Mouse (Mus musculus) stomach, postnatal 0 days (tissue): ENCODE data around the gene Olfr26.

ENCODE experiments used
- CTCF ChIP-seq: IDR thresholded peaks from 2 replicates; pipeline ENCODE4 v1.5.1; 2016; ENCODE audit warnings: antibody characterized with exemption, low read depth, mild to moderate bottlenecking, moderate library complexity
- EP300 ChIP-seq: optimal IDR thresholded peaks from 2 replicates; pipeline ENCODE3; 2016; ENCODE audit warnings: antibody characterized with exemption

DNA sequence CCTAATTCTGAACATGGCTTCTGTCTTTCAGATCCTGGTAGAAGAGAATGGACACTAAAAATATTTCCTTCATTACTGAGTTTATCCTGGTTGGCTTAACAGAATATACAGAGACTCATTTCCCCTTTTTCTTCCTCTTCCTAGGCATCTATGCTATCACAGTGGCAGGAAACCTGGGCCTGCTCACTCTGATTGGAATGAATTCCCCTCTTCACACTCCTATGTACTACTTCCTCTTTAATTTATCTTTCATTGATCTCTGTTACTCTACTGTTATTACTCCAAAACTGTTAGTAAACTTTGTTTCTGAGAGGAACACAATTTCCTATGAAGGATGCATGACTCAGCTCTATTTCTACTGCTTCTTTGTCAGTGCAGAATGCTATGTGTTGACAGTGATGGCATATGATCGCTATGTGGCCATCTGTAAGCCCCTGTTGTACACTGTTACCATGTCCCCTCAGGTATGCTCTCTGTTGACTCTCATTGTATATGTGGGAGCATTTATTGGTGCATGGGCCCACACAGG lies 39.3 kb upstream of the Olfr26 start:
- TF ChIP-seq CTCF: no peak
- no peak for TF ChIP-seq EP300
